Mouse (Mus musculus) embryonic facial prominence, embryonic 12.5 days (tissue): ENCODE measurements around the gene Birc7. TPM values are rescaled to one million over a fixed set of nuclear protein-coding genes. Genes with fewer than 3 reads are reported as not detected.

Source experiments
- ATAC-seq: fragments of 200-750 bp; cut with Nextera tagmentation; 2 replicates; pipeline ENCODE4 v1.8.0; 2017; ENCODE audit not compliant: insufficient number of reproducible peaks, insufficient read depth, low FRiP score, low TSS enrichment
- H3K27ac ChIP-seq: fragments of 300-500 bp; sonication (generic); 2 replicates; pipeline ENCODE4 v1.5.1; 2016; ENCODE audit warnings: mild to moderate bottlenecking
- H3K27me3 ChIP-seq: fragments of 300-500 bp; sonication (generic); 2 replicates; pipeline ENCODE4 v1.6.1; 2016; ENCODE audit warnings: mild to moderate bottlenecking, moderate library complexity
- H3K36me3 ChIP-seq: fragments of 300-500 bp; sonication (generic); 2 replicates; pipeline ENCODE4 v1.6.1; 2016; ENCODE audit warnings: mild to moderate bottlenecking
- H3K4me1 ChIP-seq: fragments of 300-500 bp; sonication (generic); 2 replicates; pipeline ENCODE4 v1.6.1; 2016
- H3K4me2 ChIP-seq: fragments of 300-500 bp; sonication (generic); replicated peaks from 2 replicates; pipeline ENCODE4 v1.6.1; 2016; ENCODE audit warnings: mild to moderate bottlenecking, moderate library complexity
- H3K4me3 ChIP-seq: fragments of 300-500 bp; sonication (generic); 2 replicates; pipeline ENCODE4 v1.5.1; 2016; ENCODE audit warnings: mild to moderate bottlenecking
- H3K9ac ChIP-seq: fragments of 300-500 bp; sonication (generic); 2 replicates; pipeline ENCODE4 v1.6.1; 2016; ENCODE audit warnings: mild to moderate bottlenecking, moderate library complexity
- H3K9me3 ChIP-seq: fragments of 300-500 bp; sonication (generic); 2 replicates; pipeline ENCODE4 v1.6.1; 2016; ENCODE audit warnings: mild to moderate bottlenecking, moderate library complexity
- WGBS: fragments of 180-500 bp; shearing (Covaris S2); methylation state at CpG from one replicate; pipeline ENCODE4 v1.1.7; 2016; 5-methylcytosine and 5-hydroxymethylcytosine counted together
- polyA plus RNA-seq: library from polyadenylated mRNA; unstranded; fragments of >200 nt; fragmentation: Nextera tagmentation; extraction: Ambion mirVana; gene quantifications from 2 replicates; pipeline ENCODE4 v1.2.1, GENCODE M21; 2016

The Birc7 gene
- polyA plus RNA-seq, 1 experiment from 2014 or later, result not detected

GRCm38 (mm10) chr2:180915886-180916433, 12.9 kb upstream of the Birc7 start:
- Histone ChIP-seq H3K27ac (no peak overlapping the region), H3K4me2 (no peak overlapping the region), H3K4me3 (no peak overlapping the region), H3K4me1 (peaks cover 20% of the 10 kb centered on the region), H3K9ac (no peak overlapping the region), H3K27me3 (no peaks in the 10 kb centered on the region), H3K36me3 (peaks cover 58% of the 10 kb centered on the region), H3K9me3 (no peaks in the 10 kb centered on the region)
- 62% methylated on average over 3 of the region's 3 CpGs for WGBS
- no peak for ATAC-seq

GRCm38 (mm10) chr2:180919913-180920809, 8.7 kb upstream of the Birc7 start:
- under 1% methylated on average over 61 of the region's 61 CpGs for WGBS
- Histone ChIP-seq H3K27me3 (no peaks in the 10 kb centered on the region), H3K4me1 (peaks cover 20% of the 10 kb centered on the region), H3K4me3 (peak overlapping the region; percentile 98), H3K4me2 (peak overlapping the region; percentile 79), H3K9me3 (no peaks in the 10 kb centered on the region), H3K9ac (peak overlapping the region; percentile 99), H3K36me3 (peaks cover 21% of the 10 kb centered on the region; the same call in 1 of the 2 replicates), H3K27ac (peak overlapping the region; percentile 83)
- peak; percentile 32 for ATAC-seq

- Histone ChIP-seq H3K9me3 (no peaks in the 10 kb centered on the region), H3K9ac (peak within 1 kb of the TSS; percentile 99), H3K27ac (peak within 1 kb of the TSS; percentile 83), H3K27me3 (no peaks in the 10 kb centered on the region), H3K4me1 (peaks cover 15% of the 10 kb centered on the region), H3K4me3 (peak within 1 kb of the TSS; percentile 98), H3K4me2 (peak within 1 kb of the TSS; percentile 79), H3K36me3 (peaks cover 16% of the 10 kb centered on the region; the same call in 1 of the 2 replicates)
- WGBS, result under 1% methylated on average over 56 of the region's 56 CpGs
- peak; percentile 89 for ATAC-seq
Measured at GRCm38 (mm10) chr2:180920810-180921400, 7.9 kb upstream of the Birc7 start, which contains the start of gene Ythdf1. Gene Ythdf1 (minus strand): TSS chr2:180920949.

- 87% methylated on average over 6 of the region's 6 CpGs for WGBS
- H3K4me1 ChIP-seq, result peaks cover 7% of the 10 kb centered on the region; the same call in 1 of the 2 replicates
- ATAC-seq, result no peak
- H3K27me3 ChIP-seq, result no peaks in the 10 kb centered on the region
- H3K9ac ChIP-seq, result no peak overlapping the region
- H3K4me3 ChIP-seq, result no peak overlapping the region
- no peak overlapping the region for H3K4me2 ChIP-seq
- no peak overlapping the region for H3K27ac ChIP-seq
- peaks cover 8% of the 10 kb centered on the region; the same call in 1 of the 2 replicates for H3K36me3 ChIP-seq
- H3K9me3 ChIP-seq, result no peaks in the 10 kb centered on the region
Measured at GRCm38 (mm10) chr2:180922739-180923138, 6.1 kb upstream of the Birc7 start.

- Histone ChIP-seq H3K9me3 (no peaks in the 10 kb centered on the region), H3K9ac (no peak overlapping the region), H3K27me3 (no peaks in the 10 kb centered on the region), H3K4me2 (no peak overlapping the region), H3K36me3 (no peaks in the 10 kb centered on the region), H3K4me1 (no peaks in the 10 kb centered on the region), H3K27ac (no peak overlapping the region), H3K4me3 (no peak overlapping the region)
- no peak for ATAC-seq
- 6% methylated on average over 4 of the region's 4 CpGs for WGBS
Measured at GRCm38 (mm10) chr2:180925176-180925575, 3.6 kb upstream of the Birc7 start.

- Histone ChIP-seq H3K27me3 (no peaks in the 10 kb centered on the region), H3K9ac (no peak overlapping the region), H3K4me1 (0 out of 2 replicates have a peak, but pooled peaks cover 3% of the 10 kb centered on the region), H3K4me2 (no peak overlapping the region), H3K27ac (no peak overlapping the region), H3K36me3 (no peaks in the 10 kb centered on the region), H3K9me3 (no peaks in the 10 kb centered on the region), H3K4me3 (no peak overlapping the region)
- no peak for ATAC-seq
- WGBS, result 74% methylated on average over 1 of the region's 1 CpGs
Measured at GRCm38 (mm10) chr2:180932418-180932817, 3.6 kb downstream of the Birc7 start.

GRCm38 (mm10) chr2:180940187-180940586, 11.4 kb downstream of the Birc7 start:
- H3K9ac ChIP-seq, result no peak overlapping the region
- no peak overlapping the region for H3K27ac ChIP-seq
- no peaks in the 10 kb centered on the region for H3K9me3 ChIP-seq
- H3K4me3 ChIP-seq, result no peak overlapping the region
- no peaks in the 10 kb centered on the region for H3K36me3 ChIP-seq
- no peaks in the 10 kb centered on the region for H3K4me1 ChIP-seq
- no peak overlapping the region for H3K4me2 ChIP-seq
- ATAC-seq, result no peak
- no peaks in the 10 kb centered on the region for H3K27me3 ChIP-seq

GRCm38 (mm10) chr2:180941869-180942268, 13.0 kb downstream of the Birc7 start:
- Histone ChIP-seq H3K36me3 (no peaks in the 10 kb centered on the region), H3K27ac (no peak overlapping the region), H3K4me2 (no peak overlapping the region), H3K4me3 (no peak overlapping the region), H3K27me3 (no peaks in the 10 kb centered on the region), H3K9me3 (no peaks in the 10 kb centered on the region), H3K4me1 (no peaks in the 10 kb centered on the region), H3K9ac (no peak overlapping the region)
- no peak for ATAC-seq

GRCm38 (mm10) chr2:180949947-180950346, 21.1 kb downstream of the Birc7 start:
- Histone ChIP-seq H3K4me3 (no peak overlapping the region), H3K36me3 (no peaks in the 10 kb centered on the region), H3K4me2 (no peak overlapping the region), H3K27ac (no peak overlapping the region), H3K4me1 (peaks cover 16% of the 10 kb centered on the region), H3K9ac (no peak overlapping the region), H3K27me3 (0 out of 2 replicates have a peak, but pooled peaks cover 16% of the 10 kb centered on the region), H3K9me3 (no peaks in the 10 kb centered on the region)
- no peak for ATAC-seq
- WGBS, result 8% methylated on average over 1 of the region's 1 CpGs

GRCm38 (mm10) chr2:180952731-180953171, 23.9 kb downstream of the Birc7 start:
- Histone ChIP-seq H3K9ac (no peak overlapping the region), H3K27ac (no peak overlapping the region), H3K4me2 (peak overlapping the region; percentile 94), H3K36me3 (no peaks in the 10 kb centered on the region), H3K9me3 (no peaks in the 10 kb centered on the region), H3K27me3 (peaks cover 20% of the 10 kb centered on the region), H3K4me1 (peaks cover 18% of the 10 kb centered on the region), H3K4me3 (peak overlapping the region; percentile 58)
- ATAC-seq, result no peak
- 10% methylated on average over 9 of the region's 9 CpGs for WGBS

- 27% methylated on average over 2 of the region's 2 CpGs for WGBS
- H3K9me3 ChIP-seq, result no peaks in the 10 kb centered on the region
- H3K4me3 ChIP-seq, result peak overlapping the region; percentile 58
- H3K27me3 ChIP-seq, result peaks cover 20% of the 10 kb centered on the region
- peak overlapping the region; percentile 69; the same call in 1 of the 2 replicates for H3K9ac ChIP-seq
- H3K27ac ChIP-seq, result peak overlapping the region; percentile 87; the same call in 1 of the 2 replicates
- H3K36me3 ChIP-seq, result no peaks in the 10 kb centered on the region
- ATAC-seq, result no peak
- peak overlapping the region; percentile 94 for H3K4me2 ChIP-seq
- peaks cover 18% of the 10 kb centered on the region for H3K4me1 ChIP-seq
Measured at GRCm38 (mm10) chr2:180953638-180954037, 24.8 kb downstream of the Birc7 start.
